15 mouse cellular contexts compared by ENCODE assay signal in genomic region chr12:88801656-88802007, GRCm38 (mm10).
DNase-seq lines count a peak whose midpoint lies in the region; ATAC-seq lines count a peak whose summit lies in the region.
"Had no signal": no experiment of that assay in that cellular context is flagged by ENCODE, and none has a peak within 500 bp of the region (broad histone marks: within the 10 kb centered on the region; RNA-seq: fewer than 3 reads in every experiment).

No protein-coding gene starts in this region.

- no peaks in the 10 kb centered on the region for H3K9me3 ChIP-seq in embryonic facial prominence, embryonic 11.5 days (replicated peaks; ENCODE audit: control insufficient read depth, low read length)
- H3K9me3 ChIP-seq in forebrain, embryonic 11.5 days (ENCODE audit: control insufficient read depth, low read length): no peaks in the 10 kb centered on the region
- no peaks in the 10 kb centered on the region for H3K9me3 ChIP-seq in hindbrain, embryonic 12.5 days (replicated peaks)
- H3K9me3 ChIP-seq in midbrain, embryonic 13.5 days: no peaks in the 10 kb centered on the region
- H3K9me3 ChIP-seq: heart, embryonic 15.5 days had no signal

- no peaks in the 10 kb centered on the region for H3K27me3 ChIP-seq in embryonic facial prominence, embryonic 11.5 days (ENCODE audit: control insufficient read depth, insufficient read depth, low read length)
- H3K27me3 ChIP-seq in forebrain, embryonic 11.5 days (ENCODE audit: control insufficient read depth, insufficient read depth, low read length): no peaks in the 10 kb centered on the region
- H3K27me3 ChIP-seq in hindbrain, embryonic 12.5 days: no peaks in the 10 kb centered on the region
- no peaks in the 10 kb centered on the region for H3K27me3 ChIP-seq in midbrain, embryonic 13.5 days
- H3K27me3 ChIP-seq: heart, embryonic 15.5 days had no signal

- 56% methylated on average over 1 of the region's 1 CpGs for WGBS in embryonic facial prominence, embryonic 11.5 days
- WGBS in forebrain, embryonic 11.5 days: 22% methylated on average over 1 of the region's 1 CpGs
- WGBS in hindbrain, embryonic 12.5 days: 20% methylated on average over 1 of the region's 1 CpGs
- WGBS in midbrain, embryonic 13.5 days: 7% methylated on average over 1 of the region's 1 CpGs

- no peak overlapping the region for H3K27ac ChIP-seq in embryonic facial prominence, embryonic 11.5 days (replicated peaks; ENCODE audit: low read depth, low read length)
- peak overlapping the region; percentile 48; the same call in 1 of the 2 replicates for H3K27ac ChIP-seq in forebrain, embryonic 11.5 days (ENCODE audit: low read depth, low read length)
- peak overlapping the region; percentile 87 for H3K27ac ChIP-seq in hindbrain, embryonic 12.5 days
- peak overlapping the region; percentile 88 for H3K27ac ChIP-seq in midbrain, embryonic 13.5 days
- H3K27ac ChIP-seq: heart, adult 2 months; heart, embryonic 15.5 days; macrophage had no signal

- H3K36me3 ChIP-seq in embryonic facial prominence, embryonic 11.5 days (replicated peaks; ENCODE audit: control insufficient read depth, insufficient read depth, low read depth, low read length): no peaks in the 10 kb centered on the region
- no peaks in the 10 kb centered on the region for H3K36me3 ChIP-seq in forebrain, embryonic 11.5 days (ENCODE audit: control insufficient read depth, insufficient read depth, low read length)
- no peaks in the 10 kb centered on the region for H3K36me3 ChIP-seq in hindbrain, embryonic 12.5 days
- H3K36me3 ChIP-seq in midbrain, embryonic 13.5 days: no peaks in the 10 kb centered on the region
- H3K36me3 ChIP-seq: heart, embryonic 15.5 days had no signal

- peak; percentile 58; the same call in 1 of the 2 replicates for ATAC-seq in embryonic facial prominence, embryonic 11.5 days (replicated peaks; ENCODE audit: insufficient number of reproducible peaks, low FRiP score, low TSS enrichment, low read depth)
- no peak for ATAC-seq in forebrain, embryonic 11.5 days (replicated peaks; ENCODE audit: low FRiP score)
- no peak for ATAC-seq in hindbrain, embryonic 12.5 days (ENCODE audit: low FRiP score)
- ATAC-seq in midbrain, embryonic 13.5 days: no peak; the same call in 1 of the 2 replicates

- H3K9ac ChIP-seq in embryonic facial prominence, embryonic 11.5 days (replicated peaks; ENCODE audit: low read length): no peak overlapping the region
- no peak overlapping the region for H3K9ac ChIP-seq in forebrain, embryonic 11.5 days (ENCODE audit: low read length)
- H3K9ac ChIP-seq in hindbrain, embryonic 12.5 days: no peak overlapping the region
- no peak overlapping the region for H3K9ac ChIP-seq in midbrain, embryonic 13.5 days (replicated peaks)
- H3K9ac ChIP-seq: heart, embryonic 15.5 days; lung, embryonic 14.5 days had no signal

- no peaks in the 10 kb centered on the region for H3K4me1 ChIP-seq in embryonic facial prominence, embryonic 11.5 days (ENCODE audit: control insufficient read depth, insufficient read depth, low read length)
- H3K4me1 ChIP-seq in forebrain, embryonic 11.5 days (replicated peaks; ENCODE audit: control insufficient read depth, insufficient read depth, low read length): peaks cover 5% of the 10 kb centered on the region; the same call in 1 of the 2 replicates
- H3K4me1 ChIP-seq in hindbrain, embryonic 12.5 days: peaks cover 27% of the 10 kb centered on the region
- peaks cover 58% of the 10 kb centered on the region for H3K4me1 ChIP-seq in midbrain, embryonic 13.5 days (replicated peaks)

- no peak overlapping the region for H3K4me2 ChIP-seq in embryonic facial prominence, embryonic 11.5 days (ENCODE audit: low read depth, low read length)
- H3K4me2 ChIP-seq in forebrain, embryonic 11.5 days (ENCODE audit: low read depth, low read length, severe bottlenecking): no peak overlapping the region
- no peak overlapping the region for H3K4me2 ChIP-seq in hindbrain, embryonic 12.5 days (replicated peaks)
- no peak overlapping the region for H3K4me2 ChIP-seq in midbrain, embryonic 13.5 days (replicated peaks)
- H3K4me2 ChIP-seq: heart, embryonic 15.5 days; lung, embryonic 14.5 days had no signal

- no peak for DNase-seq in embryonic facial prominence, embryonic 11.5 days (ENCODE audit: low spot score)
- no peak for DNase-seq in forebrain, embryonic 11.5 days (ENCODE audit: low spot score)
- DNase-seq in lung, postnatal 25 days (ENCODE audit: low spot score): no peak
- DNase-seq in thymus, postnatal 10 days (ENCODE audit: low spot score in 2 of 2): no peak
- no peak for DNase-seq in embryo, embryonic 10 days (ENCODE audit: low spot score)
- DNase-seq: cerebellum, adult 9-11 months; gastrocnemius, postnatal 10 days; heart, adult 2 months; kidney, adult 2 months; thymus, postnatal 14 days had no signal

- no peak overlapping the region for H3K4me3 ChIP-seq in embryonic facial prominence, embryonic 11.5 days (ENCODE audit: low read depth, low read length)
- H3K4me3 ChIP-seq in forebrain, embryonic 11.5 days (ENCODE audit: low read depth, low read length): no peak overlapping the region
- no peak overlapping the region for H3K4me3 ChIP-seq in hindbrain, embryonic 12.5 days
- H3K4me3 ChIP-seq in midbrain, embryonic 13.5 days (replicated peaks): no peak overlapping the region
- H3K4me3 ChIP-seq: heart, adult 2 months; heart, embryonic 15.5 days had no signal
